Mouse (Mus musculus): ENCODE results near the gene Dpf2.

Gene Dpf2

GRCm38 (mm10) chr19:5935691-5936090, 22.9 kb upstream of the Dpf2 start:
- DNase-seq (ENCODE audit: low spot score): peak; percentile 54

- peak; percentile 69 for DNase-seq (ENCODE audit: low spot score)
Measured at GRCm38 (mm10) chr19:5935266-5935665, 22.5 kb upstream of the Dpf2 start.

DNA sequence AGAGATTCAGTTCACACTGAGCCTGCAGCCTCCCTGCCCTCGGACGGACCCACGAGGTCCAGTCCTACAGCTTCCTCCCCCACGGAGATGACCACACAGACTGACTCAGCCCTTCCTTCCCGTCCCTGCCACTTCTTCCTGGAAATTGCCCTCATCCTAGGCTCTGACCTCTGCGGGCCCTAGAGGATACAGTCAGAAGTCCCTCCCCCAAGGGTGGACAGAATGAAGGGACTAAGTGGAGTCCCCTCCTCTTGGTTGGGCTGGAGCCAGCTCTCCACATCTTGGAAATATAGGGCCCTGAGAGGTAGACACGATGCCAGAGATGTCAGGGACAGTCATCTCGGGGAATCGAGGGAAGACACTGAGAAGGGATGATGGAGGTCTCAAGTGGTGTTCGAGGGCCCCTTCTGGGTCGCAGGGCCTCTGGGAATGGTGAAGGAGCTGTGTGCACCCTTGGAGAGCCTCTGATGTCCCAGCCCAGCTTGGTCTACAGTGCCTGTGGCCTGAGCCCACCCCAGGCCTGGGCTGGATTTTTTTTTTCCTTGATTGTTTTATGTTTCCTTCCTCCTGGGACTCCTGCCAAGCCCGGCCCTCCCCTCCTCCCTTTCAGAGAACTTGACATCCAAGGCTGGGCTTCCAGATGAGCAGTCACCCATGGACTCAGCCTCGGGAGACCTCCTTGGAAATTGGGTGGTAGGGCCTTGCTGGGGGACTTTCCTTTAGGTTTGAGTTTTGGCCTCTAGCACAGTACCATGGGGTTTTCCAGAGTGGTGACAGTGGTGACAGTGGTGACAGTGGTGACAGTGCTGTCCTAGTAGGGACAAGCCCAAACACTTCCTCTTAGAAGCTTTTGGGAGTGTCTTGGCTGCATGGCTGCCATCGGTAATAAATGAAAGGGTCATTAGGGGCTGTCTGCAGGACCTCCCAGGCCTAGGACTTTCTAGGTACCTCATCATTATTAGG, 17.1 kb upstream of the Dpf2 start:
- DNase-seq (ENCODE audit: low spot score): peak; percentile 61

- DNase-seq (ENCODE audit: low spot score): no peak
Measured at GRCm38 (mm10) chr19:5928546-5928945, 15.7 kb upstream of the Dpf2 start.

- DNase-seq (ENCODE audit: low spot score): no peak
Measured at GRCm38 (mm10) chr19:5928104-5928503, 15.3 kb upstream of the Dpf2 start.

- no peak for DNase-seq (ENCODE audit: low spot score)
Measured at GRCm38 (mm10) chr19:5927532-5927931, 14.7 kb upstream of the Dpf2 start.

DNA sequence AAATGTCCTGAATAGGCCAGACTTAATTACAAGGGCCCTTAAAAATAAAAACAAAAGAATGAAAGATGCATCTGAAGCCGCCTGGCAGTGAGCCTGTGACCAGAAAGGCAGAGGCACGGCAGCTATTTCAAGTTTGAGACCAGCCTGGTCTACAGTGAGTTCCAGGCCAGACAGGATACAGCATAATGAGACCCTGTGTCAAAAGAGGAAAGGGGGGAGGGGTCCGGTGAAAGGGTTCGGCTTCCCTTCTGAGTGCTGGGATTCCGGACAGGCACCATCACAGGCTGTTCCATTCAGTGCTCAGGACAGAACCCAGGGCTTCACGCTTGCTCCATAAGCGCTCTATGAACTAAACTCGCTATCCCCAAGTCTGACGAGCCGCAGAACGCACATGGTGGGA, 14.2 kb upstream of the Dpf2 start:
- DNase-seq (ENCODE audit: low spot score): no peak

- DNase-seq (ENCODE audit: low spot score): no peak
Measured at GRCm38 (mm10) chr19:5925311-5925855, 12.6 kb upstream of the Dpf2 start.

DNA sequence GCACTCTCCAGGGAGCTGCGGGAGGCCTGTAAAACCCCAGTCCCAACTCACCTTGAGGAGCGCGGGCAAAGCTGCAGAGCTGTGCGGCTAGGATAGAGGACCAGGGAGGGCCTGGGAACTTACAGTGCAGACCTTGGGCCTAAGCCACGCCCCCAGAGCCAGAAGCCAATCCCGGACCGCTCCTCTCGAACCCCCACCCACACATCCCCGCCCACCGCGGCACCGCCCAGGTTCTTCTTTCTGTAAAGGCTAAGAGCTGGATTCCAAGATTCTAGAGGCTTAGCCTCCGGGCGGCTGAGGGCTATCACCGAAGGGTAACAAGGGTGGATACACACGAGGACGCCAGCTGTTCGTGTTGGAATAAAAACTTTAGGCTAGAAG, 11.9 kb upstream of the Dpf2 start, which contains the start of gene Cdc42ep2:
TSS of gene Cdc42ep2 (minus strand) at position 104 of the 381 bp plus-strand sequence.
- DNase-seq (ENCODE audit: low spot score): peak; percentile 99

- DNase-seq (ENCODE audit: low spot score): peak; percentile 94
Measured at GRCm38 (mm10) chr19:5923990-5924712, 11.3 kb upstream of the Dpf2 start.

DNA sequence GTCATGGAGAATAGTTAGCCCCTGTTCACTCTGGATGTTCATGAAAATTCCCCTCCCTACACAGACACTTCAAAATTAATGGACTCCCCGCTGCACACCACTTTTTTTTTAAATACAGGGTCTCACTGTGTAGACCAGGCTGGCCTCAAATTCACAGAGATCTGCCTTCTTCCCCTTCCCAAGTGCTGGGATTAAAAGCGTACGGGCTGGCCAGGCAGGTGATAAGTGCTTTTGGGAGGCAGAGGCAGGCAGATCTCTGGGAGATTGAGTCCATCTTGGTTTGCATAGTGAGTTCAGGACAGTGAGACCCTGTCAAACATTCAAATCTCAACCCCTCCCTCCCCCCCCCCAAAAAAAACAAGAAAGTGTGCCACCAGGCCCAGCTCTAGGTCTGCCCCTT, 10.2 kb upstream of the Dpf2 start:
- DNase-seq (ENCODE audit: low spot score): no peak

GRCm38 (mm10) chr19:5922119-5922942, 9.5 kb upstream of the Dpf2 start:
- DNase-seq (ENCODE audit: low spot score): peak; percentile 41

DNA sequence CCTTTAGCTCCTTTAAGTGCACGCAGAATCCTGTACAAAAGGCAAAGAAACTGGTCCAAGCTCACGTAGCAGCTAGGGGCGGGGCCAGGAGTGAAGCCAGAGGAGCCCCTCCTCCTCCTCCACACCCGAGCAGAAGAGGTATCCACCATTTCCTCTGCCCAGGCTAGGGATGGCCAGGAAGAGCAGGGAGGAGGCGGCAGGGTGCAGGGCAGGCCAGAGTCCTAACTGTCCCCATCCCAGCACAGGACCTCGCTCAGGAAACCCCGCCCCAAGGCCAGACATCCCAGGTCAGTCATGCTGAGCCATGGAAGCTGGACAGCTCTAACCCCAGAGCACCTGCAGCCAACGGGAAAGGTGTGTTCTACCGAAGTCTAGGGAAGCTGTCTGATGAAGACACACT, 8.9 kb upstream of the Dpf2 start:
- DNase-seq (ENCODE audit: low spot score): peak; percentile 43

- DNase-seq (ENCODE audit: low spot score): peak; percentile 99
Measured at GRCm38 (mm10) chr19:5912103-5913006, 455 bp downstream of the Dpf2 start.

- DNase-seq (ENCODE audit: low spot score): no peak
Measured at GRCm38 (mm10) chr19:5911430-5912102, 1.2 kb downstream of the Dpf2 start.

DNA sequence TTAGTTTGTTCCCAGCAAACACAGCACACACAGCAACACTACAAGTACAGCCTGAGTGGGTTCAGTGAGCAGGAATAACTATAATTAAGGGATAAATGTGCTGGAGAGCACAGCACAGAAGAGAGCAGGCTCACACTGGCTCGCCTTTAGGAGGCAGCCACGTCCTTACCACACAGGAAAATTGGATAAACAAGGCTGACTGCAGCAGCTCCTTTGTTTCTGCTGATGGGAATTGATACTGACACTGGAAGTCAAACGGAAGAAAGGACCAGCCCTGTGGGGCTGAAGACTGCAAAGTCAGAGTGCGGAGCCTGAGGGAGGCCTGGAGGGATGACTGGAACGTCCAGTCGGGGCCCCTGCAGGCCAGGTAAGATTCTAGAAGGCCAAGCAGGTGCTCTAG, 2.6 kb downstream of the Dpf2 start:
- DNase-seq (ENCODE audit: low spot score): no peak

- no peak for DNase-seq (ENCODE audit: low spot score)
Measured at GRCm38 (mm10) chr19:5907275-5907674, 5.5 kb downstream of the Dpf2 start.

DNA sequence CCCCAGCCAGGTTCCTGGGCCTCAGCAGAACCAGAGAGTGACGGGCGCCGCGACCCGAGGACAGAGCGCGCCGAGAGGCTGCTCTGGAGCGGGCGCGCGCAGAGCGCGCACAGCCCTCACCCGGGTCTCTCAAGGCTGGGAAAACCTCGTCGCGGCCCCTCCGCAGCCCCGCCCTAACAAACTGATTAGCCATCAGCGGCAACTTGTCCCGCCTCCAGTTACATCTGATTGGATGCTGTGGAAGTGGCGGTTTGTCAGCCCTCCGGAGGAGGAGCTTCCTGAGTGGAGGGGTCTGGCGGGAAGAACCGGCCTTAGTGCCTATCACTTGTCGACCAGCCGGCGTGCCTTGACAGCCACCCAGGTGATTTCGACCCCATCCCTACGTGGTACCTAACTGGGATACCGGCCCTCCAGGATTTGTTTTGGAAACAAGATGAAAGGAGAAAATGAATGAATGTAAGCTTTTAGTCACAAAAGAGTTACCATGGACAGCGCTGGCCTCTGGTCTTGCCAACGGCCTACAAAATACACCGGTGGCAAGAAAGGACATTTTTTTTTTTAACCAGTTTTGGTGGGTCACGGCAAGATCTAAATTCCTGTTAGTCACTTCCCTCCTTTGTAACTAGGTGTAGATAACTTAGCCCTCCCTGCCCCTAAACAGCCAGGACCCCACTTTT, 18.7 kb downstream of the Dpf2 start, which contains the start of gene Tigd3:
TSS of gene Tigd3 (minus strand) at position 148 of the 677 bp plus-strand sequence.
- peak; percentile 94 for DNase-seq (ENCODE audit: low spot score)

DNA sequence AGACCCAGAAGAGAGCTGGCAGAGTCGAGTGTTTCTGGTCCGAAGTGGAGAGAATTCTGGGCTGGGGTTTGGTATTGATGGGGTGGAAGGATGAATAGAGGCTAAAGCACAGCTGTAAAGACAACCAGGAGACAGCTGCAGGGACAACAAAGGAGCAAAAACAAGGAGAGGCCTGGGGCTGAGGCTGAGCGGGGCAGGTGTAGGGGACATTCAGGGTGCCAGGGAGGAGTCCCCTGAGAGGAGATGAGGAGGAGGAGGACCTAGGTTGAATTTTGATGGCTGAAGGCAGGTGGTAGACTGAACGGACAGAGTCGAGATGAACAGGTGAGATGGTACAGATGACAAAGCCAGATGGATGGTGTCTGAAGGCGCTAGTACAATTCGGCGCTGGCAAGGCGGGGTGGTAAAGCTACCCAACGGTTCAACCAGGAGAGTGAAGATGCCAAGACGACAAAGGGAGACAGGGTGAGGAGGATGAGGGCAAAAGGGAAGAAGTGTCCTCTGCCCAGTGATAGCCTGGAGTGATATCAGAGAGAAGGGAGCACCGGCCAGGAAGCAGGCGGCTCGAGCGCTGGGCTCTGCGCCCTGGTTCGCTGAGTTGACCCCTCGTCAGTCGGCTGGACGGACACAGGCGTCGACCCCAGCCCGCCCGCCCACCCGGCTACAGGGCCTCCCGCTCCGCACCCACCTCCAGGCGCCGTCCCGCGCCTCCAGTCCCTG, 19.4 kb downstream of the Dpf2 start:
- DNase-seq (ENCODE audit: low spot score): no peak

Data from urinary bladder, postnatal 14 days (tissue).